Mouse (Mus musculus) ZHBTc4 (cell line): ENCODE results near the gene Fmnl2.

Source experiments
- DNase-seq: peaks from one replicate; pipeline ENCODE4 v3.0.0-alpha.2; 2011; ENCODE audit warnings: low read depth, low spot score

Fmnl2 gene

DNA sequence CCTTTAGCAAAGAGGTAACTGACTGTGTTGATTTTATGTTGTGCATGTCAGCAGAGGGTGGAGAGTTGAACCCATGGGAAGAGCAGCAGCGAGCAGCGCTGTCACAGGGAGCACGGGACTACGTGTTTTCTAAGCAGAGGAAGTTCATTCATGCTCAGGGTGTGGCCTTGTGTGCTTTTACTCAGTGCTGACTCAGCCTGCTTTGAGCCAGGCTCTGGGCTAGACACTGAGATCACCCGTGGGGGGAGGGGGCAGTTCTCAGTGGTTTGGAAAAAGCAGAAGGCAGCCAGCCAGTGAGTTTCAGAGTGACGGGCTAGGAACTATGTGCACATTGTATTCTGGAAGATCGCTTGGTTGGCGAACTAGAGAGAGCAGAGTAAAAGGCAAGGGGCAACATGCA, 97.4 kb downstream of the Fmnl2 start:
- DNase-seq: peak; percentile 93

DNA sequence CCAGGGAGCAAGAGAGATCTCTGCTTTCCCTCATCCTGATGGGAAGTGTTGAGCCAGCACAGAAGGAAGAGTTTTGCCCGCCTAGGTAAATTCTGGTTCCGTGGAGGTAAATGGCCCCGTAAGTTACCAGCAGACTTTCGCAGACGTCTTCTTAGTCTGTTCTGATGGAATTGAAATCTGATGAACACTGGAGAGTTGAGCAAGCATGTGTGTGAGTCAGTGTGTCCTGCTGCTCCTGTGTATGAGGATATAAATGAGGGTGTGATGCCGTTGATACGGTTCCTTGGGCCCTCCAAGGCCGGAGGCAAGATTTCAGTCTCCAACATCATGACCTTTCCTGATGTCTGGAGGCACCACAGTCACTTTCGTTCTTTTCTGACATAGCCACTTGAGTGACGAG, 98.2 kb downstream of the Fmnl2 start:
- DNase-seq: no peak

DNA sequence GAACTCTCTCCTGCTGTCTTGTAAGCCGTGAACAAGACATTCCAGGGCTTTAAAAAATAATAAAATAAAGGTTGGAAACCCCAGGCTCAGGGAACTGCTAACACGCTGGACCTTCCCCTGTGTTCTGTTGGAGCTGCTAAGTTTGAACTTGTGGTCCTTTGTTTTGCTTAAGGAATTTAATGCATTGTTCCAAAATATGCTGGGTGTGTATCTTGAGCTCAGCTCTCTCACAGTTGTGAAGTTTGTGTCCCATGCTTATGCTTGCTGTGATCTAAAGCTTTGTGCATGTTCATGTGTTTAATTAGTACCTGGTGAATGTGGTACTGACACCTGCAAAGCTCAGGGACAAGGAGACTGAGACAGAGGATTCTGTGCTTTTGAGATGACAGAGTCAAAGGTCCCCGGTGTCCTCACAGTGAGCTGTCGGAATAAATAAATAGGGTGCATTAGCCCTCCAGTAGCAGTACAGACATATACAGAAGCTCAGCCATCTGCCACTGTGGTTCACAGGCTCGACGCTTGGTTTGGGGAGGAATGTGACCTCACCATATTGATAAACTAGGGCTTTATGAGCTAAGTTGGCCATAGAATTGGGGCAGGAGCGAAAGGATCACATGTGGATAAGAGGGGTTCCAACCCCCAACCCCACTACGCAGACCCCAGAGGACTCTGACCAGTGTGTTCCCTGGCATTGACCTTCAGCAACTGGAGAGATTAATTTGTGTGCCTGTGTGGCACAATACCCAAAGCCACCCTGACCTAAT, 100.3 kb downstream of the Fmnl2 start:
- peak; percentile 59 for DNase-seq

GRCm38 (mm10) chr2:52958535-52959290, 101.1 kb downstream of the Fmnl2 start:
- DNase-seq: peak; percentile 95

DNA sequence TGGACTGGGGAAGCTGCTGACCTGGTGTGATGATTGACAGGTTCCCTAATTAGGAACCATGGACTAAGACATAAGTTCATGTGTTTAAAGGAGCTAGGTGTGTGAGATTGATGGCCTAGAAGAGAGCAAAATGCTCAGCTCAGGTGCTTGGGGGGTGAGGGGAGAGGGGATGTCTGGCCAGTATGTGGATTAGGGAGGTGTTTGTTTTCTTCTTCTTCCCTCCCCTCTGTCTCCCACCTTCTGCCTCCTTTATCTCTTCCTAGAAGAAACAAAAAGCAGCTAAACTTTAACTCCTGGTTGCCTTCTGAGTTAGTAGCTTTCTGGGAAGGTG, 101.6 kb downstream of the Fmnl2 start:
- DNase-seq: no peak

DNA sequence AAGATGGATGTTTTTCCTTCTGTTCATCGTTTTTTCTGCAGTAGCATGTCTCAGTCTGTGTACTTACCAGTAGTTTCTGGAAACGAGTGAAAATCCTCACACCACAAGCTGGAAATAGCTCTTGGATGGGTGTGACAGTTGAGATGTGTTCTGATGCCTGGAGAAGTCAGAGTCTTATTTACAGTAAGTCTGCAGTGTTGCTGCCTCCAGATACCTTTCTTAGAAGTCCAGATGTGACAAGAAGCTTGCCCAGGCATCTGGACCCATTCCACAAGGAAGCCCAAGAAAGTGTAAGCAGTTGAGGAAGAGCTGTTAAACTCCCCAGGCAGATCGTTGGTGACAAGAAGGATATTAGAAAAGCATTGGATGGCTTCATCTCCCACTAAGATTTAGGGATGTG, 102.3 kb downstream of the Fmnl2 start:
- no peak for DNase-seq

DNA sequence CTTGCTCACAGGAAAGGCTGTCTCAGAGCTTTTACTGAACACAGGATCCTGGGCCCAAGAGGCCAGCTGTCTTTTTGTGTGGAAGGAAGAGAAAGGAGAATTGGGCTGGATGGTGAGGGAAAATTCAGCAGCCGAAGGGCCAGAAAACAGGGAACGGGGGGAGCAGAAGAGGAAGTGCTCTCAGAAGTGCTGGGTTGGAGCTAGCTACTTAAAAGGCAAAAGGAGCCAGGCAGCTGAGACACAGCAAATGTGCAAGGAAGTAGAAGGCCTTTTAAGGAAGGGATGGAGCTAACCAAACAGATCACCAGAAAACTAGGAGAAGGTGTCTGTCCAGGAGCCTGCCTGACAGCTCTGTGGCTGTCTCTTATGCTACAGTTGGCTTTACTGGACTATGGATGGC, 103.0 kb downstream of the Fmnl2 start:
- DNase-seq: no peak

DNA sequence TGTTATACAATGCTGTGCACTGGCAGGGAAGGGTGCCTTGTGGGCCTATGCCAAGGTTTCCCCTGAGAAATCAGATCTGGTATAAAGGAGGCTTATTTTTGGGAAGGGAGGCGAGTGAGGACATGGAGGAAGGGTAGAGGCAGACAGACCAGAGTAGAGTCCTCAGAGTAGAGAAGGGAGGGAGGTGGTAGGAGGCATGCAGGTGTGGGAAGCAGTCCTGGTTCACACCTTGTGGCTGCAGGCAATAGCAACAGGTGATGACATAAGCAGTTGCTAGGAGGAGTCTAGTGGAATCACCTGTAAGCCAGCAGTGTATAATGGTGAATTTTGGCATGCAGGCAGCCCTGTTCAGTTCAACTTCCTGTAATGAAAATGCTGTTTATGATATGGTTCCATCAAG, 105.8 kb downstream of the Fmnl2 start:
- DNase-seq: no peak

DNA sequence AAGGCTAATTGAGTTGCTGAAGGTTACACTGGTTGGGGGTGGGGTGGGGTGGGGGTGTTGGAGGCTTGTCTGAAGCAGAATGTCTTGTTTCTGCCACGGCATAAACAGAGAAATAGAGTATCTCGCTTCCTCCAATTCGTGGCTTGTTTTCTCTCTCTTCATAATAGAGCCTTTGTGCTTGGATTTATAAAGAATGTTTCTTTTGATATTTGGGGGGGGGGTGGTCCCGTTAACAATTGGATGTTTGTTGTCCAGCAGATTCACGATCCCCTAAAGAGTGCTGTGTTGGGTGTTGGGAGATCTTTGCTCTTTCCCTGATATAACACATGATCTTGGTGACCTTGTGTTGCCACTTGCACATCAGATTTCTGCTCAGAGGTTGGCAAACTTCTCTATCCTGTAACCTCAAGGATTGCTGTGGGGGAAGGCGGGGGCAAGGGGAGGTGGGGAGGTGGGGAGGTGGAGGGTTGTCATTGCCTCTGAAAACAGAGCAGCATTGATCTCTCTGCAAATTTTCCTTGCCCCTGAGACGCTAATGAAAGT, 106.8 kb downstream of the Fmnl2 start:
- DNase-seq: no peak

GRCm38 (mm10) chr2:52966227-52966626, 108.6 kb downstream of the Fmnl2 start:
- no peak for DNase-seq

- no peak for DNase-seq
These were observed 109.3 kb downstream of the Fmnl2 start for GRCm38 (mm10) chr2:52966820-52967460.

DNA sequence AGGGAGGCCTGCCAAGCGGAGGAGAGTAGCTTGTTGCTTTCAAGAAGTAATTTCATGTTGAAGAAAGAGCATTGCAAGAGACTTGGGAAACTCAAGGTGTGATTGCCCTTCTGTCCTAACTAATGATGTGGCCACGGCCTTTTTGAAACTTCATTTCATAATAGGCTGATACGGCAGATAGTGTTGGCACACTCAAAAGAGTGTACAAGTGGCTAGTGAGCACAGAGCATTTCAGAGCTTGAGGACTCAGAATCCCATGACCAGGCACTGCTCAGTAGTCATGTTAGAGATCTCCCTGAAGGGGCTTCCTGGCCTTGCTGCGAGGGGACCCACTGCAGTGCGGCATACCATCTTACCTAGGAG, 109.8 kb downstream of the Fmnl2 start:
- no peak for DNase-seq

GRCm38 (mm10) chr2:52968884-52969283, 111.2 kb downstream of the Fmnl2 start:
- no peak for DNase-seq

DNA sequence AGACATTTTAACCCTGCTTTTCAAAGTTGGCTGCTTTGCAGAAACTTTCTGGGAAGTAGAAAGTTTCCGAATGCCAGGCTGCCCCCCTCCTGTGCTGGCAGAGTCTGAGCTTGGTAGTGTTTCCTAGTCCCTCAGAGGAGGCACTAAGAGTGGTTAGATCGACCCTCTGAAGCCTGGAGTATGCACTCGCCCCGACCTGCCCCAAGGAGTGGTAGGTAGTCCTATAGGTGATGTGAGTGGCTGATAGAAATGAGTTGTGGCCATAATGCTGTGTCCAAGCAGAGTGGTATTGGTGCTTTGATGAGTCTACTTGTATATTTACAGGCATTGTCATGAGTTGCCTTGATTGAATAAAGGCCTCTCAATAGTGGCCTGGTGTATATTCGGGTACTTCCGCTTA, 116.4 kb downstream of the Fmnl2 start:
- no peak for DNase-seq

DNA sequence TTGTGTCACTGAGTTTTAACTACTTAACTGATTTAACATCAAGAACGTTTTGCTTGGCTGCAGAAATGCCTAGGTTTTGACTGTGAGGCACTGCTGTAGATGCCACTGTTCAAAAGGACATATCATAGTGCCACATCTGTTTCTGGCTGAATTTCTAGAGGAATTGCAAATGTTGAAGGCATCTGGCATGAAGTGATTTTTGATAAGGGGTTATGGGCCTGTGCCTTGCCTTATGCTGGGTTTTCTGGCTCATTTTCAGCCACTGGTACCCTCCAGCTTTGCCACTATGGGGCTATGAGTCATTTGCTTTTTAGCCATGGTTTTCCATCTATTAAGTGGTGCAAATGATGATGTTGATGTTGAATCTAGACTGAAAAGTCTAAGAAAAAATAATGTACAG, 117.1 kb downstream of the Fmnl2 start:
- DNase-seq: no peak

DNA sequence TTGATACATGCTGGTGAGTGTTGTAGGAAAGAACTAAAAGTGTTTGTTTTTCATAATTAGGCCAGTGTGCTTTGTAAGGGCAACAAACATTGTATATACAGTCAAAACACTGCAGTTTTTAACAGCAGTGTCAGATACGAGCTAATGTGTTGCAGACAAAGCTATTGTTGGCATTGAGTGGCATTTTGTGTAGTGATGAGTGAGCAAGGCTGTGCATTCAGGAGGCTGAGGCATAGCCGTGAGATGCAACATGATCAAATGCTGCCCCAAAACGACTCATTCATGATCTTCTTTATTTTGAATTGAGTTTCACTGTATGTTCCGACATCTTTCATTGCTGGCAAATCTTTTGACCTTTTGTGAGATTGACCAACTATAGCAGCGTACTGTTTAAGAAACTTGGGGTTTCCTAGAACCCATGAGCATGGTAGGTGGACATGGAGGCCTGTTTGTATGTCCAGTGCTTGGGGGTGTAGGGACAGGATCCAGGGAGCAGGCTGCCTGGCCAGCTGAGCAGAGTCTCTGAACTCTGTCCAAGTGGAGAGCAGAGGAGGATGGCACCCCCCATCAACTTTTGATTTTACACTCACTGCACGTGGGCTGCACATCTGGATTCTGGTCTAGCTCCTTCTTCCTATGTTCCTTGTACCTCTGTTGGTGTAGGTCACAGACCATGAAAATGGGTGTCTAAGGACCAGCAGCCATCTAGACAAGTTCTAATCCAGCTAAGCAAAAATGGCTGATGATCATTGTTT, 120.4 kb downstream of the Fmnl2 start:
- DNase-seq: no peak

DNA sequence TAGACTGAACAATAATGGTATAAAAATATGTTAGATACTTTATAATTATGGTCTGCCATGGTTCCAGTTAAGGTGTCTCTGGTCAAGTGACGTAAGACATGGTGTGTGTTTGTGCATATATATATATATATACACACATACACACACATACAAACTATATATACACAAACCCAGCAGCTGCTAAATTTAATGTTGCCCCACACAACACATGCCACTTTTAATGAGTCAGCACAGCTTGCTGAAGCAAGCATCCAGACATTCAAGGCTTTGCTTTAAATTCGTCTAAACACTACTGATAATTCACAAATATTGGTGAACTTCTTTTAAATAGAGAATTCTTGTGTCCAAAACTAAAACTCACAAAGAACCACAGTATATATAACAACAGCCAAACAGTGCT, 121.1 kb downstream of the Fmnl2 start:
- DNase-seq: no peak

GRCm38 (mm10) chr2:52979280-52979763, 121.7 kb downstream of the Fmnl2 start:
- peak; percentile 46 for DNase-seq

DNA sequence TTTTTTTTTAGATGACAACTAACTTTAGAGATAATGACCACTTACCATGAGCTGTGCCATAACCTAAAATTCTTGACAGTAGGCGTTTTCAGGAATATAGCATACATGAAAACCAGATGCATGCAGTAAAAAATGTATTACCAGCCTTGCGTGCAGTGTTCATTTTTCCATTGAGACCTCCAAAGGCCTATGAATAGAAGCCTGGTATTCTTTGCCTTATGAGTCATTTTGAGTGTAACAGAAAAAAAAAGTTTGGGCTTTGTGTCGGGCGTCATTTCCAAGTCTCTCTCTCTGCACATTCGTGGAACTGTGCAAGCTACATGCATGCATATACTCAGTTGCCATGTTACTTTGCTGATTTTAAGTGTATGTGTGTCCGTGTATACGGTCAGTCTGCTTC, 123.5 kb downstream of the Fmnl2 start:
- DNase-seq: no peak

GRCm38 (mm10) chr2:52981595-52981994, 123.9 kb downstream of the Fmnl2 start:
- DNase-seq: no peak

DNA sequence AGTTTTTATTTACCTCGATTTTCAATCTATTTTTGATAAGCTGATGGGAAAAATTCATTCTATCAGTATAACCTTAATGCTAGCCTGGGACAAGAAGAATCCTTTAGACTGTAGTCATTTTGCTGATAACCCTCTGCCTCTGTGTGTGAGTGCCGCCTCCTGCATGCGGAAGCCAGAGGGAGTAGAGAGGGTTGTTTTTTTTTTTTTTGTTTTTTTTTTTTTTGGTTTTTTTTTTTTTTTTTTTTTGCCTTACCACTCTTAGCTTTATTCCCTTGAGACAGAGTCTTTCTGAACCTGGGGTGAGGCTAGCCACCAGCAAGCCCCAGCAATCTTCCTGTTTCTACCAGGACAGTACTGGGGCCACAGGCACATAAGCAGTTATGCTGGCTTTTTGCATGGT, 124.8 kb downstream of the Fmnl2 start:
- no peak for DNase-seq

- DNase-seq: no peak
These were observed 126.9 kb downstream of the Fmnl2 start for GRCm38 (mm10) chr2:52984556-52984955.
